23 mouse cellular contexts compared by ENCODE assay signal in the genomic region with DNA sequence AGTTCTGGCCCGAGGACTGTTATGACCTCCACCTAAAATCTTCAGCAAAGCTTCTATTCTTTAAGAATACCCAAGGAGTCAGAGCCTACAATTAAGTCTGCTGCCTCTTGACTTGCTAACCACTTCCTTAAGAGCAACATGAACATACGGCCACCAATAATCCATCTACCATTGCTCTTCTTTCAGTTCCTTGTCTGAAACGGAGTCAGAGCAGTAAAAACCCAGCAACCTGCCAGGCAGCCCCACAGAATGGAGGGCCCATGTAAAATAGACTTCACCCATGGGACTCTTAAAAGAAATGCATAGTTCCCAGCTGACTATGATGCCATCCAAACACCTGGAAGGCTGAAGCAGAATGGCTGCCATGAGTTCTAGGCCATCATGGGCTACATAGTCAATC. TPM values are rescaled to one million over a fixed set of nuclear protein-coding genes. Genes with fewer than 3 reads are reported as not detected.
DNase-seq lines count a peak whose midpoint lies in the region; ATAC-seq and TF ChIP-seq lines count a peak whose summit lies in the region.
"Had no signal": no experiment of that assay in that cellular context is flagged by ENCODE, and none has a peak within 500 bp of the region (broad histone marks: within the 10 kb centered on the region; RNA-seq: fewer than 3 reads in every experiment).

No protein-coding gene starts in this region.

- no peaks in the 10 kb centered on the region for H3K9me3 ChIP-seq in liver, postnatal 0 days (ENCODE audit: low read length)
- no peaks in the 10 kb centered on the region for H3K9me3 ChIP-seq in hindbrain, embryonic 16.5 days (ENCODE audit: control insufficient read depth, low read length)
- H3K9me3 ChIP-seq: heart, embryonic 13.5 days; hindbrain, embryonic 12.5 days; limb, embryonic 15.5 days; midbrain, embryonic 10.5 days; stomach, embryonic 15.5 days had no signal

- TF ChIP-seq CTCF in spleen, adult 2 months (IDR thresholded peaks at IDR 0.05; ENCODE audit: extremely low read depth, insufficient read depth, insufficient read length, insufficient replicate concordance), result no peak
- TF ChIP-seq CTCF in liver, postnatal 0 days (IDR thresholded peaks at IDR 0.05; ENCODE audit: low read depth), result no peak

- no peak overlapping the region for H3K4me2 ChIP-seq in liver, postnatal 0 days (ENCODE audit: low read depth, low read length)
- H3K4me2 ChIP-seq in hindbrain, embryonic 16.5 days (ENCODE audit: low read length), result no peak overlapping the region
- H3K4me2 ChIP-seq: heart, embryonic 13.5 days; hindbrain, embryonic 12.5 days; limb, embryonic 15.5 days; stomach, embryonic 15.5 days had no signal

- H3K9ac ChIP-seq in liver, postnatal 0 days (replicated peaks), result no peak overlapping the region
- no peak overlapping the region for H3K9ac ChIP-seq in hindbrain, embryonic 16.5 days (ENCODE audit: low read depth, low read length)
- H3K9ac ChIP-seq: heart, embryonic 13.5 days; hindbrain, embryonic 12.5 days; limb, embryonic 15.5 days; stomach, embryonic 15.5 days had no signal

- no peak for TF ChIP-seq EP300 in liver, postnatal 0 days (IDR thresholded peaks at IDR 0.05; ENCODE audit: low read depth)

- peaks cover 2% of the 10 kb centered on the region for H3K36me3 ChIP-seq in spleen, adult 2 months (ENCODE audit: control insufficient read depth, insufficient read depth, low read length)
- H3K36me3 ChIP-seq in liver, postnatal 0 days (replicated peaks; ENCODE audit: insufficient read depth, low read length), result no peaks in the 10 kb centered on the region; the same call in 1 of the 2 replicates
- no peaks in the 10 kb centered on the region for H3K36me3 ChIP-seq in hindbrain, embryonic 16.5 days (ENCODE audit: control insufficient read depth, insufficient read depth, low read length)
- H3K36me3 ChIP-seq: limb, embryonic 15.5 days; stomach, embryonic 15.5 days had no signal

- peak; percentile 64 for ATAC-seq in granulocyte monocyte progenitor cell, adult 5-6 weeks (replicated peaks; ENCODE audit: poor library complexity, severe bottlenecking)
- no peak for ATAC-seq in liver, postnatal 0 days
- no peak for ATAC-seq in hindbrain, embryonic 16.5 days
- ATAC-seq: midbrain, embryonic 16.5 days had no signal

- 33% methylated on average over 3 of the region's 3 CpGs for WGBS in spleen, adult 2 months
- 67% methylated on average over 3 of the region's 3 CpGs for WGBS in liver, postnatal 0 days (ENCODE audit: insufficient replicate concordance)
- 83% methylated on average over 3 of the region's 3 CpGs for WGBS in hindbrain, embryonic 16.5 days

- peaks cover 45% of the 10 kb centered on the region for H3K4me1 ChIP-seq in spleen, adult 2 months (ENCODE audit: control insufficient read depth, insufficient read depth, insufficient read length)
- H3K4me1 ChIP-seq in liver, postnatal 0 days (ENCODE audit: insufficient read depth), result peaks cover 51% of the 10 kb centered on the region
- no peaks in the 10 kb centered on the region for H3K4me1 ChIP-seq in hindbrain, embryonic 16.5 days (ENCODE audit: control insufficient read depth, insufficient read depth, low read depth, low read length)
- H3K4me1 ChIP-seq: hindbrain, embryonic 12.5 days; stomach, embryonic 15.5 days had no signal

- peak overlapping the region; percentile 54 for H3K27ac ChIP-seq in spleen, adult 2 months (ENCODE audit: insufficient read depth, low read length)
- H3K27ac ChIP-seq in liver, postnatal 0 days (ENCODE audit: low read depth), result peak overlapping the region; percentile 39; the same call in 1 of the 2 replicates
- no peak overlapping the region for H3K27ac ChIP-seq in hindbrain, embryonic 16.5 days (ENCODE audit: low read depth, low read length)
- H3K27ac ChIP-seq: heart, embryonic 13.5 days; hindbrain, embryonic 12.5 days; kidney, postnatal 0 days; left cerebral cortex, adult 2 months; limb, embryonic 15.5 days; midbrain, embryonic 10.5 days; stomach, embryonic 15.5 days had no signal

- H3K27me3 ChIP-seq in spleen, adult 2 months (ENCODE audit: control insufficient read depth, insufficient read depth, low read length), result no peaks in the 10 kb centered on the region
- H3K27me3 ChIP-seq in liver, postnatal 0 days (ENCODE audit: insufficient read depth, low read length), result no peaks in the 10 kb centered on the region
- H3K27me3 ChIP-seq in hindbrain, embryonic 16.5 days (replicated peaks; ENCODE audit: control insufficient read depth, insufficient read depth, low read length), result no peaks in the 10 kb centered on the region
- H3K27me3 ChIP-seq: heart, embryonic 13.5 days; hindbrain, embryonic 12.5 days; limb, embryonic 15.5 days; stomach, embryonic 15.5 days had no signal

- no peak for TF ChIP-seq POLR2A in spleen, adult 2 months (IDR thresholded peaks at IDR 0.05; ENCODE audit: low read depth, low read length)

- DNase-seq in spleen, adult 2 months (ENCODE audit: low read depth in 1 of 2, low spot score in 2 of 2), result no peak
- DNase-seq in spleen, adult 12 weeks (ENCODE audit: low spot score), result no peak
- DNase-seq in liver, postnatal 0 days, result no peak
- DNase-seq in right cerebral cortex, postnatal 14 days, result no peak
- no peak for DNase-seq in adrenal gland, postnatal 10 days
- DNase-seq: adrenal gland, postnatal 25 days; cerebellum, adult 9-10 months; kidney, adult 2 months; layer of hippocampus, adult 9-11 months; lung, postnatal 4 days; right cerebral cortex, adult 18-20 months; thymus, postnatal 25 days had no signal

- H3K4me3 ChIP-seq in spleen, adult 2 months (ENCODE audit: extremely low read depth, insufficient read depth, insufficient read length), result no peak overlapping the region
- H3K4me3 ChIP-seq in liver, postnatal 0 days (ENCODE audit: low read depth, low read length), result no peak overlapping the region
- no peak overlapping the region for H3K4me3 ChIP-seq in hindbrain, embryonic 16.5 days (ENCODE audit: low read length)
- H3K4me3 ChIP-seq: heart, embryonic 13.5 days; hindbrain, embryonic 12.5 days; left cerebral cortex, adult 2 months; limb, embryonic 15.5 days; midbrain, embryonic 10.5 days; myocyte; stomach, embryonic 15.5 days had no signal

RNA-seq across cellular contexts. Expression of a gene that starts 13.4 kb away (rescaled TPM):
- polyA plus RNA-seq in spleen, adult 2 months (2012; rRNA removed), result 9.3 and 13.1 TPM in 2 replicates
- total RNA-seq in granulocyte monocyte progenitor cell, adult 5-6 weeks (2014; fragmentation: Nextera tagmentation), result 36.7 and 44.7 TPM in 2 replicates
- total RNA-seq in granulocyte monocyte progenitor cell, adult 5-6 weeks (2017), result 37.2 and 54.8 TPM in 2 replicates
- polyA plus RNA-seq in liver, postnatal 0 days (2015; fragmentation: Nextera tagmentation; extraction: Ambion mirVana), result 10.8 and 12.2 TPM in 2 replicates
- 104 and 112 TPM in 2 replicates for polyA plus RNA-seq in hindbrain, embryonic 16.5 days (2015; fragmentation: Nextera tagmentation; extraction: Ambion mirVana)
- total RNA-seq in adrenal gland, postnatal 10 days (2021), result 10 to 100 TPM; 26.6 to 30.2 TPM

RNA-seq across cellular contexts. Expression of a gene that starts 13.6 kb away (rescaled TPM):
- polyA plus RNA-seq in spleen, adult 2 months (2012; rRNA removed), result 68.0 and 83.6 TPM in 2 replicates
- 95.5 and 117 TPM in 2 replicates for total RNA-seq in granulocyte monocyte progenitor cell, adult 5-6 weeks (2014; fragmentation: Nextera tagmentation)
- total RNA-seq in granulocyte monocyte progenitor cell, adult 5-6 weeks (2017), result 28.7 and 33.8 TPM in 2 replicates
- 6.0 and 6.8 TPM in 2 replicates for polyA plus RNA-seq in liver, postnatal 0 days (2015; fragmentation: Nextera tagmentation; extraction: Ambion mirVana)
- 8.8 and 11.2 TPM in 2 replicates for polyA plus RNA-seq in hindbrain, embryonic 16.5 days (2015; fragmentation: Nextera tagmentation; extraction: Ambion mirVana)
- 10 to 100 TPM; 33.6 to 40.6 TPM for total RNA-seq in adrenal gland, postnatal 10 days (2021)
